Mouse (Mus musculus): ENCODE results near the gene Iyd. TPM values are rescaled to one million over a fixed set of nuclear protein-coding genes. Genes with fewer than 3 reads are reported as not detected.

Gene Iyd
- polyA plus RNA-seq, 1 experiment from 2014 or later: 4.1 TPM

DNA sequence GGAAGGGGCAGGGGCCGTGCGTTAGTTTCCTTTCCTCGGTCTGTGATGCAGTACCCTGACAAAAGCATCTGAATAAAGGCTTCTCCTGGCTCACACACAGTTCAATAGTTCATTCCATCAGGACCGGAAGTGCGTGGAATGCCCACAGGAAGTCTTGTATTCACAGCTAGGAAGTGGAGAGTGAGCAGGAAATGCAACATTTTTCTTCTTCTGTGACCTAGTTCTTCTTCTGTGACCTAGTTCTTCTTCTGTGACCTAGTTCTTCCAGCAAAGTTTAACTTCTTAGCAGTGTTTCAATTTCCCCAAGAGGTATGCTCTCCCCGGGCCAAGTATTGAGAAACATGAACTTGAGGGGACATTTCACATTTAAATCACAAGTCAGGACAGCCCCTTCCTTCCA, 23.6 kb upstream of the Iyd start:
- no peak for ATAC-seq
- no peaks in the 10 kb centered on the region for H3K36me3 ChIP-seq (ENCODE audit: control insufficient read depth, insufficient read depth)
- no peak for TF ChIP-seq CTCF (IDR thresholded peaks at IDR 0.05; ENCODE audit: low read depth)
- no peaks in the 10 kb centered on the region for H3K9me3 ChIP-seq (ENCODE audit: control insufficient read depth)
- no peak overlapping the region for H3K4me3 ChIP-seq (ENCODE audit: low read depth, low read length)
- 70% methylated on average over 6 of the region's 6 CpGs for WGBS
- H3K27me3 ChIP-seq (replicated peaks; ENCODE audit: control insufficient read depth, insufficient read depth, low read length): no peaks in the 10 kb centered on the region
- H3K4me1 ChIP-seq (replicated peaks; ENCODE audit: control insufficient read depth, insufficient read depth, low read length): no peaks in the 10 kb centered on the region
- no peak overlapping the region for H3K27ac ChIP-seq (ENCODE audit: low read depth, low read length)
- no peak overlapping the region for H3K9ac ChIP-seq (ENCODE audit: low read depth, low read length)
- no peak overlapping the region for H3K4me2 ChIP-seq (replicated peaks; ENCODE audit: low read depth)

DNA sequence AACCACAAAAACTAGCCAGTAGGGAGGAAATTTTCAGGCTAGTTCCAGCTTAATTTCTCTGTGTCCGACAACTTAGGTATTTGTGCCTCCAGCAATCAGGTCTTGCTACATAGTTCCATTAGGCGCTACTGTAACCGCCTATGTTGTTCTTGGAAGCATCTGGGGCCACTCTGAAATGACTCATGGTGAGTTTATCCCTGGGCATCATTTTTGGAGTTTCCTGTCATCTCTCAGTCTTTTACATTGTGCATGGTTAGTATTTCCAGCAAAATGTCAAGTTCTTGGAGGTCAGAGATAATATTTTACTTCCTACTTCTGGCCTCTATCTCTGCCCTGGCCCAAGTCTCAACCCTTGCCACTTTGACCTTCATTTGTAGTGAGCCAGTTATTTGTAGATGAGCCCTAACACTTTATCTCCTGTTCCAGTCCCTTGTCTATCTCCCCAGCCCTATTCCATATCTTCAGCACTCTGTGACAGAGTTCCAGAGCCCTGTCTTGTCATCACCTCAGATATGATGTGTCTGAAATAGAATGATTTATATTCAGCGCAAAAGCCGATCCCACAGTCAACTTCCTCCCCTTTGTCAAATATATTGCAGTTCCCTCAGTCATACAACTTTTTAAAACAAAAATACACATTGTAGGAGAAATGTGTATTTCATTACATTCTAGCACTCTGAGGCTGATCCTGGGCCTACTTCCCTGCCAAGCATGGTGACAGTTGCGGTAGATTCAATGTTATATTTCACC, 16.8 kb upstream of the Iyd start:
- H3K27me3 ChIP-seq (replicated peaks; ENCODE audit: control insufficient read depth, insufficient read depth, low read length): no peaks in the 10 kb centered on the region
- no peak for ATAC-seq
- H3K4me2 ChIP-seq (replicated peaks; ENCODE audit: low read depth): no peak overlapping the region
- H3K4me3 ChIP-seq (ENCODE audit: low read depth, low read length): no peak overlapping the region
- TF ChIP-seq CTCF (IDR thresholded peaks at IDR 0.05; ENCODE audit: low read depth): no peak
- no peaks in the 10 kb centered on the region for H3K4me1 ChIP-seq (replicated peaks; ENCODE audit: control insufficient read depth, insufficient read depth, low read length)
- H3K9me3 ChIP-seq (ENCODE audit: control insufficient read depth): no peaks in the 10 kb centered on the region
- 91% methylated on average over 6 of the region's 6 CpGs for WGBS
- H3K27ac ChIP-seq (ENCODE audit: low read depth, low read length): no peak overlapping the region
- no peak overlapping the region for H3K9ac ChIP-seq (ENCODE audit: low read depth, low read length)
- H3K36me3 ChIP-seq (ENCODE audit: control insufficient read depth, insufficient read depth): no peaks in the 10 kb centered on the region

DNA sequence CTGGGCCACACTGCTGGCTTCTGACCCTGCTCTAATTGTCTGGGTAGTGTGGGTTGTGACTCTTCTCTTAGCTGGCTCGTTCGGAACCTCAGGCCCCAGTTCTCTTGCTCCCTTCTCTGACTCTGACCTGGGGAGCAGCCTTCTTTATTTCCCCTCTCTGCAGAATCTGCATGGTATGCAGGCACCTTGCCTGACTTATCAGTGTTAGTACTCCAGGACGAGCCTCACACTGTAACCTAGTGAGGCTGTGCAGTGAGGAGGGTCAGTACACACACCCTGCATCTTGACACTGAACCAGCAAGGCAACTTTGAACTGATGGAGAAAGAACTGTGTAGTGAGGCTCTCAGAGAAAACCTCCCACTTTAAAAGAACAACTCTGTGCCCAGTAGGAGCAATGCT, 15.5 kb upstream of the Iyd start:
- no peaks in the 10 kb centered on the region for H3K36me3 ChIP-seq (ENCODE audit: control insufficient read depth, insufficient read depth)
- no peak overlapping the region for H3K4me3 ChIP-seq (ENCODE audit: low read depth, low read length)
- H3K4me2 ChIP-seq (replicated peaks; ENCODE audit: low read depth): no peak overlapping the region
- no peaks in the 10 kb centered on the region for H3K4me1 ChIP-seq (replicated peaks; ENCODE audit: control insufficient read depth, insufficient read depth, low read length)
- H3K9ac ChIP-seq (ENCODE audit: low read depth, low read length): no peak overlapping the region
- no peaks in the 10 kb centered on the region for H3K9me3 ChIP-seq (ENCODE audit: control insufficient read depth)
- no peak overlapping the region for H3K27ac ChIP-seq (ENCODE audit: low read depth, low read length)
- WGBS: 67% methylated on average over 3 of the region's 3 CpGs
- ATAC-seq: no peak
- no peak for TF ChIP-seq CTCF (IDR thresholded peaks at IDR 0.05; ENCODE audit: low read depth)
- no peaks in the 10 kb centered on the region for H3K27me3 ChIP-seq (replicated peaks; ENCODE audit: control insufficient read depth, insufficient read depth, low read length)

- TF ChIP-seq CTCF (IDR thresholded peaks at IDR 0.05; ENCODE audit: low read depth): no peak
- Histone ChIP-seq H3K9ac (ENCODE audit: low read depth, low read length) (no peak overlapping the region), H3K9me3 (ENCODE audit: control insufficient read depth) (no peaks in the 10 kb centered on the region), H3K4me3 (ENCODE audit: low read depth, low read length) (no peak overlapping the region), H3K27me3 (replicated peaks; ENCODE audit: control insufficient read depth, insufficient read depth, low read length) (no peaks in the 10 kb centered on the region), H3K4me2 (replicated peaks; ENCODE audit: low read depth) (no peak overlapping the region), H3K27ac (ENCODE audit: low read depth, low read length) (no peak overlapping the region), H3K4me1 (replicated peaks; ENCODE audit: control insufficient read depth, insufficient read depth, low read length) (no peaks in the 10 kb centered on the region), H3K36me3 (ENCODE audit: control insufficient read depth, insufficient read depth) (no peaks in the 10 kb centered on the region)
- ATAC-seq: no peak
- WGBS: 24% methylated on average over 2 of the region's 2 CpGs
These were observed 14.5 kb upstream of the Iyd start for GRCm38 (mm10) chr10:3525420-3526019.

DNA sequence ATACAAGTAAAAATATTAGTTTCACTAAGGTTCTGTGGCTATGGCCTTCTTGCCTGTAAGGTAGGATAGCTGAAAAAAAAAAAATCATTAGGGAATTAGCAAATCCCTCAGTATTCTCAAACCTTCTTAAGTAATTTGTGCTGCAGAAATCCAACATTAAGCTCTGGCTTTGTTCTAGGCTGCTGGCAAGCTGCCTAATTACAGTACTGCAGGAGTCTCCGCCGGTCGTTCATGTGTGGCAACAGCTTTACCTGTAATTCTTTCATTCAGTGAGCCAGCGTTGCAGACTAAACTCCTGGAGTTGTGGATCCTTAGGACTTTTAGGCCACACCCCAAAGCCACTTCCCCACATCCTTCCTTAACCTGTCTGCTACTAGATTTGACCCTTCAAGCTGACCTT, 10.2 kb upstream of the Iyd start:
- no peak for TF ChIP-seq CTCF (IDR thresholded peaks at IDR 0.05; ENCODE audit: low read depth)
- WGBS: 57% methylated on average over 4 of the region's 4 CpGs
- no peak overlapping the region for H3K27ac ChIP-seq (ENCODE audit: low read depth, low read length)
- H3K4me2 ChIP-seq (replicated peaks; ENCODE audit: low read depth): no peak overlapping the region
- no peak overlapping the region for H3K9ac ChIP-seq (ENCODE audit: low read depth, low read length)
- H3K4me1 ChIP-seq (replicated peaks; ENCODE audit: control insufficient read depth, insufficient read depth, low read length): no peaks in the 10 kb centered on the region
- H3K27me3 ChIP-seq (replicated peaks; ENCODE audit: control insufficient read depth, insufficient read depth, low read length): no peaks in the 10 kb centered on the region
- ATAC-seq: no peak
- no peak overlapping the region for H3K4me3 ChIP-seq (ENCODE audit: low read depth, low read length)
- H3K36me3 ChIP-seq (ENCODE audit: control insufficient read depth, insufficient read depth): no peaks in the 10 kb centered on the region
- no peaks in the 10 kb centered on the region for H3K9me3 ChIP-seq (ENCODE audit: control insufficient read depth)

DNA sequence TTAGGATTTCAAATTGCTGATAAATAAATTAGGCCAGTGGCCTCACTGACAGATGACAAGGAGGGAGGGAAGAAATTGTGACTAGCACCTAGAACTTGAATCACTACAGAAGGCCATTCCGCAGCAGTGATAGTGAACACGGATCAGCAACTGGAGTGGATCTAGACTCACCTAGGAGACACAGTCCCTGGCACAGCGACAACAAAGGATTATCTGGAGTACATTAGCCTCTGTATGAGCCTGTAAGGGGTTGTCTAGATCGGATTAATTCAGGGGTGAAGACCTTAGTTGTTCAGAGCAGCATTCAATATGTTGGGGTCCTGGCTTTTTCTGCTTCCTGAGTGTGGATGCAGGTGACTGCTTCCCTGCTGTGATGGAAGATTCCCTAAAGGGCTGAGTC, 9.4 kb upstream of the Iyd start:
- ATAC-seq: no peak
- WGBS: 73% methylated on average over 4 of the region's 4 CpGs
- Histone ChIP-seq H3K36me3 (ENCODE audit: control insufficient read depth, insufficient read depth) (no peaks in the 10 kb centered on the region), H3K9me3 (ENCODE audit: control insufficient read depth) (no peaks in the 10 kb centered on the region), H3K4me1 (replicated peaks; ENCODE audit: control insufficient read depth, insufficient read depth, low read length) (no peaks in the 10 kb centered on the region), H3K27me3 (replicated peaks; ENCODE audit: control insufficient read depth, insufficient read depth, low read length) (no peaks in the 10 kb centered on the region), H3K4me2 (replicated peaks; ENCODE audit: low read depth) (no peak overlapping the region), H3K27ac (ENCODE audit: low read depth, low read length) (no peak overlapping the region), H3K4me3 (ENCODE audit: low read depth, low read length) (no peak overlapping the region), H3K9ac (ENCODE audit: low read depth, low read length) (no peak overlapping the region)
- no peak for TF ChIP-seq CTCF (IDR thresholded peaks at IDR 0.05; ENCODE audit: low read depth)

Data from intestine, postnatal 0 days (tissue).